Mouse (Mus musculus): Measurements from ENCODE around the gene Saa1.
A peak's percentile ranks its signal among the peaks of the same experiment; 100 is the strongest.

Saa1 gene

GRCm38 (mm10) chr7:46719526-46719925 lies 23.3 kb downstream of the Saa1 start:
- DNase-seq (ENCODE audit: inconsistent age in 2 of 2, low spot score in 1 of 2): peak in 1 of 2 experiments; percentile 59

- DNase-seq (ENCODE audit: inconsistent age in 2 of 2, low spot score in 1 of 2): no peak
Measured at GRCm38 (mm10) chr7:46718591-46719270, 24.0 kb downstream of the Saa1 start.

- peak; percentile 47 to 78 for DNase-seq (ENCODE audit: inconsistent age in 2 of 2, low spot score in 1 of 2)
Measured at GRCm38 (mm10) chr7:46716897-46717296, 25.9 kb downstream of the Saa1 start.

GRCm38 (mm10) chr7:46715600-46715999 lies 27.2 kb downstream of the Saa1 start, which contains the start of gene Saa3:
TSS of gene Saa3 (minus strand) at chr7:46715700.
- no peak for DNase-seq (ENCODE audit: inconsistent age in 2 of 2, low spot score in 1 of 2)

GRCm38 (mm10) chr7:46714518-46714917 lies 28.3 kb downstream of the Saa1 start:
- peak; percentile 62 to 89 for DNase-seq (ENCODE audit: inconsistent age in 2 of 2, low spot score in 1 of 2)

GRCm38 (mm10) chr7:46712250-46712649 lies 30.5 kb downstream of the Saa1 start:
- DNase-seq (ENCODE audit: inconsistent age in 2 of 2, low spot score in 1 of 2): no peak

- peak; percentile 81 to 94 for DNase-seq (ENCODE audit: inconsistent age in 2 of 2, low spot score in 1 of 2)
Measured at GRCm38 (mm10) chr7:46710390-46710844, 32.4 kb downstream of the Saa1 start, which contains the start of gene Saal1. TSS of gene Saal1 (minus strand) at chr7:46710680.

GRCm38 (mm10) chr7:46700521-46701025 lies 42.2 kb downstream of the Saa1 start:
- no peak for DNase-seq (ENCODE audit: inconsistent age in 2 of 2, low spot score in 1 of 2)

- DNase-seq (ENCODE audit: inconsistent age in 2 of 2, low spot score in 1 of 2): no peak
Measured at GRCm38 (mm10) chr7:46696754-46697153, 46.0 kb downstream of the Saa1 start.

Measured in adrenal gland, adult (tissue).